Mouse (Mus musculus) right cerebral cortex, adult 2 months (tissue): Measurements from ENCODE around the gene Zfp239.
A peak's percentile ranks its signal among the peaks of the same experiment; 100 is the strongest.

Source experiments
- DNase-seq, 2 experiments: peaks; one replicate each; pipeline ENCODE4 v3.0.0; 2021 to 2022; ENCODE audit warnings: low spot score in 2 of 2

Gene Zfp239

GRCm38 (mm10) chr6:117879408-117880115, 17.7 kb downstream of the Zfp239 start:
- peak; percentile 99 to 100 for DNase-seq

DNA sequence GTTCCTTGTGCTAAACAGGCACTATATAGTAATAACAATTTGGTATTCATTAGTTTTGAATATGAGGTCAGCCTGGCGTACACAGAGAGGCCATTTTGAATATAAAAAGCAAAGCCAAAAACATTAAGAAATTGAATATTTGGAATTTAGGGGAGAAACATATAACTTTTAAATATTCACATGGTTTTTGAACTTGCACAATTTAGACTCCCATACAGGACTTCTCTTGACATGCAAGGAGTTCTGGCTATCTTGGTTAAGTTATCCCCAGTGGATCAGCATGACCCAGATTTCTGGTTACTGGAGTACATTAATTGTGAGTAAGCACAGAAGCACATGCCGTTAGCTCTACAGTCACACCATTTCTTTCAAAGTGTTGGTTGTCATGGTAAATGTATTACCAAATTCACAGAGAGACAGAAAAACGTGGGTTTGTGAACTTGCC, 18.5 kb downstream of the Zfp239 start:
- no peak for DNase-seq

GRCm38 (mm10) chr6:117881229-117881628, 19.3 kb downstream of the Zfp239 start:
- DNase-seq = no peak

- DNase-seq = no peak
Measured at GRCm38 (mm10) chr6:117881997-117882396, 20.1 kb downstream of the Zfp239 start.

GRCm38 (mm10) chr6:117885943-117886342, 24.0 kb downstream of the Zfp239 start:
- no peak for DNase-seq

DNA sequence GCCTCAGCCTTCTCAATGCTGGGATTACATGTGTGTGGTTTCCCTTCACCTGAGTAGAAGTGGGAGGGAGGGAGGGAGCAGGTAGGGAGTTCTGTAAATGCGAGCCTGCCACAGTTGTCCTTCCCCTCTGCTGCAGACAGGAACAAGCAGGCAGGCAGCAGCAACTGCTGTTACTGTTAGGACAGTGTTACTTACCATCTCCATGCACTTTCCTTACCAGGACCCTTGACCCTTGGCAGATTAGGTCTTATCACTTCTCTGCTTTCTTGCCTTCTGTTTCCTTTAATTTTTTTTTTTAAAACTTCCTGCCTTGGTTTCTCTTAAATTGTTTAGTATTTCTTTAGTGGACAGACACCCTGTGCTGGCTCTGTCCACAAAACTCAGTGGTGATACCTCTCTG, 26.1 kb downstream of the Zfp239 start:
- DNase-seq = no peak

- no peak for DNase-seq
Measured at GRCm38 (mm10) chr6:117888642-117889096, 26.8 kb downstream of the Zfp239 start.

DNA sequence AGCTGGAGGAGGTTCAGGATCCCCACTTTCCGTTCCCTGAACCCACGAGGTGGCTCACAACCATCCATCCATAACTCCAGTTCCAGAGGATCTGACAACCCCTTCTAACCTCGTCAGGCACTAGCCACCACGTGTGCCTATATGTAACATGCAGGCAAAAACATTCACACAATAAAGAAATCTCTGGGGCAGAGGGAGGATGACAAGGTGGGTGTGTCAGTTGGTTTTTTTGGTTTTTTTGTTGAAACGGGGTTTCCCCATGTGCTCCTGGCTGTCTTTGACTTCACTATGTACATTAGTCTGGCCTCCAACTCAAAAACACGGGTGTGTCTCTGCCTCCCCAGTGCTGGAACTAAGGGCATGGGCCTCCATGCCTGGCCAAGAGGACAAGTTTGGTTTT, 28.4 kb downstream of the Zfp239 start:
- DNase-seq = no peak

DNA sequence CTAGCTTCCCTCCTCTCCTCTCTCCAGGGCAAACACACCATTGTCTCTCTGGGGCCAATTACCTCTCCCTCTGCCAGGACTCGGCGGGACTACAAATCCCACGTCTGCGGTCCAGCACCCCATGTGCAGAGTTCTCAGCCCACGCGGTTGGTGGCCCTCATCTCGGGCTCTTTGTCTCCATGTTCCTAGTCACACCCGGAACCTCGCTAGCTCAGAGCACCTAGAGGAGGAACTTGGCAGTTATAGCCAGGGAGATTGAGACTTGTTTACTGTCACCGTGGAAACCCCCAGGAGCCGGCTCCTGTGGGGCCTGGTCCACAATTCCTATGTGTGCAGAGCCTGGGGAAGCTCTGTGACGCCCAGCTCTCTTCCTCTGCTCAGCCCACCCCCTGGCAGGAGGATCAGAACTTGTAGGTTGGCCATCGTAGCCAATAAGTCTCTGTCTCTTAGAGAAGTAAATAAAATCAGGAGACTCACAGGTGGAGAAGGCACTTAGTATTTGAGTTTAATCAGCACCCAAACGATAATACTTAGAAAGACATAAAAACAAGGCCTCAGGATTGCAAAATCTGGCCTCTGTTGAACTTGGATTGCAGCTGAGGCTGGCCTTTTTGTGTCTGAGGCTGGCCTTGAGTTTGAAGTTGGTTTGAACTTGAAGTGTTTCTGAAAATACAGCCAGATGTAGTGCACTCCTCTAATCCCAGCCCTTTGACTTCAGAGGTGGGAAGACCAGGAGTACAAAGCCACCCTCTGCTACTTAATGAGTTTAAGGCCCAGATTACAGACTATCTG, 29.7 kb downstream of the Zfp239 start:
- no peak for DNase-seq

DNA sequence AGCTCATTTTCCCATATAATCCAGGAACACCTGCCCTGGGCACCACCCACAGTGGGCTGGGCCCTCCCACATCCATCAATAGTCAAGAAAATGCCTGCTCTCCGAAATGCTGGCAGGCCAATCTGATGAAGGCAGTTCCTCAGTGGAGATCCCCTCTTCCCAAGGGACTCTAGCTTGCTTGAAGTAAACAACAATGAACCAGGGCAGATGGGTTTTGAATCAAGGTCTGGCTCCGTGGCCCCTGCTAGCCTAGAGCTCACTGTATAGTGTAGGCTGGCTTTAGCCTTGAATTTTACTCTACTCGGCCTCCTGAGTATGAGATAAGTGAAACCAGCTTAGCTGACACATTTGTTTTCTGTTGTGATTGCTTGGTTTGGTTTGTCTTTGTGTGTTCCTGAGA, 30.5 kb downstream of the Zfp239 start:
- DNase-seq = no peak

GRCm38 (mm10) chr6:117893435-117893834, 31.5 kb downstream of the Zfp239 start:
- DNase-seq = no peak

- no peak for DNase-seq
Measured at GRCm38 (mm10) chr6:117897800-117898199, 35.9 kb downstream of the Zfp239 start.

GRCm38 (mm10) chr6:117900126-117901080, 38.5 kb downstream of the Zfp239 start, which contains the start of gene Hnrnpf:
Hnrnpf (plus strand) TSS chr6:117900324.
- peak; percentile 46 for DNase-seq

DNA sequence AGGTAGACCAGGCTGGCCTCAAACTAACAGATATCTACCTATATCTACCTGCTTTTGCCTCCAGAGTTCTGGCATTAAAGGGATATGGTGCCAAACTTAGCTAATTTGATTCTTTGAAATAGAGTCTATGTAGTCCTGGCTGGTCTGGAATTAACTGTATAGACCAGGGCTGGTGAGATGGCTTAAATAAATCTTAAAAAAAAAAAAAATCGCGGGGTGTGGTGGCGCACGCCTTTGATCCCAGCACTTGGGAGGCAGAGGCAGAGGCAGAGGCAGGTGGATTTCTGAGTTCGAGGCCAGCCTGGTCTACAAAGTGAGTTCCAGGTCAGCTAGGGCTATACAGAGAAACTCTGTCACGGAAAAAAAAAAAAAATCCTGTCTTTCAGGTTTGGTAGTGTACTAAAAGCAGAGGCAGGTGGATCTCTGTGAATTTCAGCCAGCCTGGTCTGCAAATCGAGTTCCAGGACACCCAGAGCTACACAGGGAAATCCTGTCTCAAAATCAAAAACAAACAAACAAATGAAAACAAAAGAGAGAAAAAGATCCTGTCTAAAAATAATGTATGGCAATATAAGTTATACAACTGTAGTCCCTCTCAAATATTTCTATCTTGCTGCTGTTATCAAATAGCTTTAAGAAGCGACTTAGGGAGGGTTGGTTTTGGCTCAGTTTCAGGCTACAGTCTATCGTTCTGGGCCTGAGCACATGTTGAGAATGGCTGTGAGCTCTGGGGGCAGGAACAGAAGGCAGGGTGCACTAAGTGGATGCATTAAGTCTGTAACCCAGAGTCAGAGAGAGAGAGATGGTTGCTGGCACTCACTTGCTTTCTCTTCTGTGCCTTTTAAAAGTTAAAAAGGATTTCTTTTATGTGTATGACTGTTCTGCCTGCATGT, 39.9 kb downstream of the Zfp239 start:
- no peak for DNase-seq

- DNase-seq = no peak
Measured at GRCm38 (mm10) chr6:117902556-117902955, 40.7 kb downstream of the Zfp239 start.

- DNase-seq = no peak
Measured at GRCm38 (mm10) chr6:117903836-117904235, 41.9 kb downstream of the Zfp239 start.

DNA sequence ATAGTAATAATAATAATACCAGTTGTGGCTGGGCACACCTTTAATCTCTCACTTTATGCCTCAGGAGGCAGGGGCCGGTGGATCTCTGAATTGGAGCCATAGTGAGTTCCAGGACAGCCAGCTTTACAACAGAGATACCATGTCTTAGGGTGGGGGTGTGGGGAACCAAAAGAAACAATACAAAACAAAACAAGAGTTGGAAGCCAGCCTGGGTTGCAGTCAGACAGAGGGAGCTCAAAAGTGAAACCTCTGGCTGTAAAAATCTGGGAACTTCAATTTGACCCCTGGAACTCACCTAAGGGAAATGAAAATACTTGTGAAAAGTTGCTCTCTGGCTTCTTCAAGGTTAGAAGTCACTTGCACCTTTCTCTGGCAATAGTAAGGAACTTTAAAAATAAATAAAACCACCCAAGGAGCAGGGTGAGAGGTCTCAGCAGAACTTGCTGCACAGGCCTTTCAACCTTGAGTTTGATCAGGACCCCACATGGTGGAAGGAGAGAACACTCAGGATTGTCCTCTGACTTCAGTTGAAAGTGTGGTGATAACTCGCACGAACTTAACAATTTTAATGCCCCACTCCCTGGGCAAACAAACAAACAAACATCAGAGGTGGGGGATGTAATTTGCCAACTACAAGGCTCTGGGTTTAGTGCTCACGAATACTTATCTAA, 43.5 kb downstream of the Zfp239 start:
- no peak for DNase-seq

- peak; percentile 65 to 76 for DNase-seq
Measured at GRCm38 (mm10) chr6:117906015-117906531, 44.2 kb downstream of the Zfp239 start.

GRCm38 (mm10) chr6:117906590-117907271, 44.8 kb downstream of the Zfp239 start:
- peak; percentile 96 to 97 for DNase-seq
